Mouse (Mus musculus): ENCODE measurements around the gene Rab2b.

DNA sequence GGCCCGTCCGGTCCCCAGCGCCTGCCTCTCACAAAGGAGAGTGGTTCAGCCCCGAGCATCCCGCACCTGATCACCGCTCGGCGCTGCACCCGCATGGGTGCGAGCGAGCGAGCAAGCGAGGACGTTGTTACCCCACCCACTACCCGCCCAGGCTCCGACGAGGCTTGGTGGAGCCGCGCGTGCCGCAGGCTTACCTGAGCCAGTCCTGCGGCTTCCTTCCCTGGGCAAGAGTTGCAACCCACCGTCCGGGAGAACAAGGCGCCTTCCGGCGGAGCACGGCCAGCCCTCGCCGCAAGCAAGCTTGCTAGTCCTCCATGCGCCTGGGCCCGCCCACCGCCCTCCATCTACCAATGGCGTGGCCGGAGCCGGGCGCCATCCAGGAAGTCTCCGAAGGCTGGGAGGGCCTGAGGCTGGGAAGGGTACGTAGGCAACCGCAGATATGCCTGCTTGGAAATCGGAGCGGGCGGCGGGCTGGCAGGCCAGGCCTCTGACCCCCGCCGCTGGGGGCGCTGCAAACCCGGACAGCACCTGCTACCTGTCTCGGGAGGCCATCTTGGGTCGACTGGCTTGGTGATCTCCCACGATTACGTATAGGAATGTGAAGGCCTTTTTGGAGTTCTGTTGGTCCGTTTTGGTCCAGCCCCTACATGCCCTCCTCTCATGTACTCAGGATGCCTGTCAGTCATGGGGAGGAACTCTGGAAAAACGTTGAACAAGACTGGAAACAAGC is 21.7 kb downstream of the Rab2b start, which contains the start of gene Chd8:
- TF ChIP-seq CTCF (IDR thresholded peaks at IDR 0.05; ENCODE audit: borderline replicate concordance, insufficient read depth, low read length) (peak; percentile 45; the same call in 1 of the 2 replicates), POLR2A (IDR thresholded peaks at IDR 0.05; ENCODE audit: low read depth, low read length) (peak; percentile 84)
